9 mouse cellular contexts compared by ENCODE assay signal in genomic region chr19:44292083-44292482, GRCm38 (mm10). TPM values are rescaled to one million over a fixed set of nuclear protein-coding genes. Genes with fewer than 3 reads are reported as not detected.
DNase-seq lines count a peak whose midpoint lies in the region; ATAC-seq and TF ChIP-seq lines count a peak whose summit lies in the region.
"Had no signal": no experiment of that assay in that cellular context is flagged by ENCODE, and none has a peak within 500 bp of the region (broad histone marks: within the 10 kb centered on the region; RNA-seq: fewer than 3 reads in every experiment).

No protein-coding gene starts in this region.

- H3K27ac ChIP-seq in kidney, embryonic 16.5 days (ENCODE audit: low read length) = peak overlapping the region; percentile 97; the same call in 1 of the 2 replicates
- peak overlapping the region; percentile 99 for H3K27ac ChIP-seq in forebrain, embryonic 11.5 days (ENCODE audit: low read depth, low read length)
- H3K27ac ChIP-seq in intestine, embryonic 15.5 days = peak overlapping the region; percentile 98
- peak overlapping the region; percentile 99 for H3K27ac ChIP-seq in midbrain, embryonic 16.5 days (ENCODE audit: low read length)
- H3K27ac ChIP-seq in gastrocnemius, adult 2 months = no peak overlapping the region

- H3K4me2 ChIP-seq in kidney, embryonic 16.5 days (replicated peaks; ENCODE audit: low read depth, low read length) = no peak overlapping the region
- no peak overlapping the region for H3K4me2 ChIP-seq in forebrain, embryonic 11.5 days (ENCODE audit: low read depth, low read length, severe bottlenecking)
- H3K4me2 ChIP-seq in intestine, embryonic 15.5 days (replicated peaks) = peak overlapping the region; percentile 87
- H3K4me2 ChIP-seq in midbrain, embryonic 16.5 days (ENCODE audit: low read length) = peak overlapping the region; percentile 81

- TF ChIP-seq CTCF in gastrocnemius, adult 2 months (IDR thresholded peaks at IDR 0.05) = no peak

- intact Hi-C loops in gastrocnemius, adult 2 months (cut with DNase I) = no loop called here

- no peak overlapping the region for H3K9ac ChIP-seq in kidney, embryonic 16.5 days (replicated peaks; ENCODE audit: low read length)
- no peak overlapping the region for H3K9ac ChIP-seq in forebrain, embryonic 11.5 days (ENCODE audit: low read length)
- H3K9ac ChIP-seq in intestine, embryonic 15.5 days = no peak overlapping the region
- H3K9ac ChIP-seq in midbrain, embryonic 16.5 days (ENCODE audit: low read depth, low read length) = no peak overlapping the region

- DNase-seq in kidney, adult 9 months = no peak
- no peak for DNase-seq in forebrain, embryonic 11.5 days (ENCODE audit: low spot score)
- no peak for DNase-seq in ovary, postnatal 36 days (ENCODE audit: low spot score)
- no peak for DNase-seq in gastrocnemius, adult 2 months
- no peak for DNase-seq in right cerebral cortex, postnatal 10 days (ENCODE audit: low spot score in 2 of 2)
- DNase-seq: kidney, postnatal 25 days had no signal

- H3K36me3 ChIP-seq in kidney, embryonic 16.5 days (ENCODE audit: insufficient read depth, low read length) = peaks cover 7% of the 10 kb centered on the region; the same call in 1 of the 2 replicates
- H3K36me3 ChIP-seq in forebrain, embryonic 11.5 days (ENCODE audit: control insufficient read depth, insufficient read depth, low read length) = peaks cover 4% of the 10 kb centered on the region; the same call in 1 of the 2 replicates
- H3K36me3 ChIP-seq in intestine, embryonic 15.5 days = no peaks in the 10 kb centered on the region
- H3K36me3 ChIP-seq in midbrain, embryonic 16.5 days (ENCODE audit: control insufficient read depth, insufficient read depth, low read length) = no peaks in the 10 kb centered on the region

- H3K9me3 ChIP-seq in kidney, embryonic 16.5 days (ENCODE audit: low read length) = no peaks in the 10 kb centered on the region
- H3K9me3 ChIP-seq in forebrain, embryonic 11.5 days (ENCODE audit: control insufficient read depth, low read length) = no peaks in the 10 kb centered on the region
- H3K9me3 ChIP-seq in intestine, embryonic 15.5 days = no peaks in the 10 kb centered on the region
- no peaks in the 10 kb centered on the region for H3K9me3 ChIP-seq in midbrain, embryonic 16.5 days (replicated peaks; ENCODE audit: control insufficient read depth, low read length, poor library complexity, severe bottlenecking)

- no peak overlapping the region for H3K4me3 ChIP-seq in kidney, embryonic 16.5 days (ENCODE audit: low read length)
- H3K4me3 ChIP-seq in forebrain, embryonic 11.5 days (ENCODE audit: low read depth, low read length) = no peak overlapping the region
- H3K4me3 ChIP-seq in intestine, embryonic 15.5 days (replicated peaks) = no peak overlapping the region
- no peak overlapping the region for H3K4me3 ChIP-seq in midbrain, embryonic 16.5 days (ENCODE audit: low read depth, low read length)
- H3K4me3 ChIP-seq in gastrocnemius, adult 2 months = no peak overlapping the region

- no peak for ATAC-seq in kidney, embryonic 16.5 days (ENCODE audit: low FRiP score, low TSS enrichment)
- ATAC-seq in forebrain, embryonic 11.5 days (replicated peaks; ENCODE audit: low FRiP score) = no peak
- ATAC-seq in intestine, embryonic 15.5 days = no peak
- ATAC-seq in midbrain, embryonic 16.5 days = no peak

- H3K4me1 ChIP-seq in kidney, embryonic 16.5 days (ENCODE audit: insufficient read depth, low read length) = peaks cover 51% of the 10 kb centered on the region
- H3K4me1 ChIP-seq in forebrain, embryonic 11.5 days (replicated peaks; ENCODE audit: control insufficient read depth, insufficient read depth, low read length) = peaks cover 21% of the 10 kb centered on the region
- peaks cover 40% of the 10 kb centered on the region for H3K4me1 ChIP-seq in intestine, embryonic 15.5 days (replicated peaks)
- peaks cover 25% of the 10 kb centered on the region for H3K4me1 ChIP-seq in midbrain, embryonic 16.5 days (ENCODE audit: control insufficient read depth, insufficient read depth, low read length)

- 83% methylated on average over 2 of the region's 2 CpGs for WGBS in kidney, embryonic 16.5 days
- 79% methylated on average over 2 of the region's 2 CpGs for WGBS in forebrain, embryonic 11.5 days
- 77% methylated on average over 2 of the region's 2 CpGs for WGBS in intestine, embryonic 15.5 days
- WGBS in midbrain, embryonic 16.5 days = 66% methylated on average over 2 of the region's 2 CpGs

- no peaks in the 10 kb centered on the region for H3K27me3 ChIP-seq in kidney, embryonic 16.5 days (ENCODE audit: insufficient read depth, low read length)
- H3K27me3 ChIP-seq in forebrain, embryonic 11.5 days (ENCODE audit: control insufficient read depth, insufficient read depth, low read length) = no peaks in the 10 kb centered on the region
- H3K27me3 ChIP-seq in intestine, embryonic 15.5 days (replicated peaks) = no peaks in the 10 kb centered on the region
- no peaks in the 10 kb centered on the region for H3K27me3 ChIP-seq in midbrain, embryonic 16.5 days (ENCODE audit: control insufficient read depth, insufficient read depth, low read depth, low read length)

RNA-seq across cellular contexts. Expression of gene Scd2, which starts 1.4 kb away (rescaled TPM):
- polyA plus RNA-seq in kidney, embryonic 16.5 days (2015; fragmentation: Nextera tagmentation; extraction: Ambion mirVana) = 178 and 193 TPM in 2 replicates
- polyA plus RNA-seq in forebrain, embryonic 11.5 days (2014; fragmentation: Nextera tagmentation; extraction: Ambion mirVana) = 433 and 466 TPM in 2 replicates
- polyA plus RNA-seq in intestine, embryonic 15.5 days (2015; fragmentation: Nextera tagmentation; extraction: Ambion mirVana) = 417 and 432 TPM in 2 replicates
- polyA plus RNA-seq in midbrain, embryonic 16.5 days (2015; fragmentation: Nextera tagmentation; extraction: Ambion mirVana) = 281 and 311 TPM in 2 replicates
- total RNA-seq in gastrocnemius, adult 2 months (2021) = 1 to 10 TPM; 7.4 to 9.1 TPM

RNA-seq across cellular contexts. Expression of gene Scd4, which starts 40.8 kb away (rescaled TPM):
- polyA plus RNA-seq in kidney, embryonic 16.5 days (2015; fragmentation: Nextera tagmentation; extraction: Ambion mirVana) = 0.12 and 0.17 TPM in 2 replicates
- polyA plus RNA-seq in forebrain, embryonic 11.5 days (2014; fragmentation: Nextera tagmentation; extraction: Ambion mirVana) = not detected in 2 replicates
- polyA plus RNA-seq in intestine, embryonic 15.5 days (2015; fragmentation: Nextera tagmentation; extraction: Ambion mirVana) = 0.10 and 0.19 TPM in 2 replicates
- polyA plus RNA-seq in midbrain, embryonic 16.5 days (2015; fragmentation: Nextera tagmentation; extraction: Ambion mirVana) = 0.18 and 0.19 TPM in 2 replicates
- total RNA-seq in gastrocnemius, adult 2 months (2021) = under 1 TPM in 1 of 2 experiments, not detected in 1; 0.13 TPM

Comparison
In these comparisons a context has a peak if more than half of its experiments do, and no peak if none do; other contexts are left out.
1. H3K4me2 ChIP-seq: peak in intestine, embryonic 15.5 days (single experiment) and midbrain, embryonic 16.5 days (single experiment); none in kidney, embryonic 16.5 days (single experiment) and forebrain, embryonic 11.5 days (single experiment).